Mouse (Mus musculus): ENCODE measurements around the gene Tmem123.

Gene Tmem123

GRCm38 (mm10) chr9:7763614-7764300 is at the start of gene Tmem123:
TSS of gene Tmem123 (plus strand) at chr9:7764041.
- DNase-seq (ENCODE audit: low spot score in 2 of 2), result peak; percentile 93

GRCm38 (mm10) chr9:7714062-7714907 is 49.6 kb upstream of the Tmem123 start:
- DNase-seq (ENCODE audit: low spot score in 2 of 2), result peak; percentile 63 to 67

- no peak for DNase-seq (ENCODE audit: low spot score in 2 of 2)
These were observed 49.0 kb upstream of the Tmem123 start for GRCm38 (mm10) chr9:7714908-7715175.

GRCm38 (mm10) chr9:7721543-7721942 is 42.3 kb upstream of the Tmem123 start:
- DNase-seq (ENCODE audit: low spot score in 2 of 2), result no peak

- no peak for DNase-seq (ENCODE audit: low spot score in 2 of 2)
These were observed 34.8 kb upstream of the Tmem123 start for GRCm38 (mm10) chr9:7728997-7729396.

DNA sequence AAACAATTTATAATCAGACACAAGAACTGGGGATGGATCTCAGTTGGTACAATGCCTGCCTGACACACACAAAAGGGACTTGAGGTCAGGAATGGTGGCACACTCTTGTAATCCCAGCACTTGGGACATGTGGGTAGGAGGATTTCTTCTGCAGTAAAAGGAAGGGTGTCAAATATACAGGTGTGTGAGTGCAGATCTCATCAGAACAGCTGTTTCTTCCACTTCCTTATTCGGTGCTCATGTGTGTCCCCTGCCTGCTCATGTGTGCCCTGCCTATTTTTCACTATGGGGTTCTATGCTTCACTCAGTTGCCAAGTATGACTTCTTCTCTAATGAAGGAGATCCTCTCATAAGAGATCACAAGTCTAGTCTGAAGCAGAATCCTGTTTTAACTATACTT is 21.1 kb upstream of the Tmem123 start:
- DNase-seq (ENCODE audit: low spot score in 2 of 2), result no peak

DNA sequence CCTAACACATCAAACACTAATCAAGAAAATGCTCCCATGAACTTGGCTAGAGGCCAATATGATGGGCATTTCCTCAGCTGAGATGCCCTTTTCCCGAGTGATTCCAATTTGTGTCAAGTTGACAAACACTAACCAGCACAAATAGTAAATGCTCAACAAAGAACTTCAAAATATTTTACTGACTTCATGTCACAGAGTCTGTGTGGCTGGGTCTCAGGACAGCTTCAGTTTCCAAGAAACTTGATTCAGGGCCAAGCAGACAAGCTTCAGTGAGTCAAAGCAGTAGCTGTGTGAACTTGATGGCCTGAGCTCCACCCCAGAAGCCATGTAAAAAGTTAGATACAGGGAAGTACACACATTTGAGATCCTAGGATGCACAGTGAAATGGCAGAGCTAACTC is 19.7 kb upstream of the Tmem123 start:
- DNase-seq (ENCODE audit: low spot score in 2 of 2), result no peak

- no peak for DNase-seq (ENCODE audit: low spot score in 2 of 2)
These were observed 15.0 kb upstream of the Tmem123 start for GRCm38 (mm10) chr9:7748881-7749280.

- DNase-seq (ENCODE audit: low spot score in 2 of 2), result no peak
These were observed 14.3 kb upstream of the Tmem123 start for GRCm38 (mm10) chr9:7749537-7749936.

GRCm38 (mm10) chr9:7755889-7756423 is 7.9 kb upstream of the Tmem123 start:
- no peak for DNase-seq (ENCODE audit: low spot score in 2 of 2)

GRCm38 (mm10) chr9:7761906-7762455 is 1.9 kb upstream of the Tmem123 start:
- DNase-seq (ENCODE audit: low spot score in 2 of 2), result no peak

DNA sequence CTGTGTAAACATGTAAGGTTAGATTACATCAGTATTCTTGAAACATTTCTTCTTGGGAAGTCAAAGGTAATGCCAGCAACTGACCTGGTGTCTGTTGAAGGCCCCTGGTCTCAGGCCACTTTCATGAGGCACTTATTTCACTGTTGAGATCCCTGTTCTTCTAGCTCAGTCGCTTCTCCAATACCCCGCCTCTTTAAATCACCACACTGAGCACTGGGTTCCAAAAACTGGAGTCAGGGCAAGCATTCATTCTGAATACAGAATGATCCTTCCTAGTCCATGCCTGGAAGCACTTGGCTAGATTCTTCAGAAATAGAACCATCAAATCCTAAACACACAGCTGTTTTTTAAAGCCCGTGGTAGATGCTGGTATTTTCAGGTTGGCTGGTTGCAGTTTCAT is 1.1 kb upstream of the Tmem123 start:
- DNase-seq (ENCODE audit: low spot score in 2 of 2), result no peak

GRCm38 (mm10) chr9:7764463-7764871 is 626 bp downstream of the Tmem123 start:
- no peak for DNase-seq (ENCODE audit: low spot score in 2 of 2)

- DNase-seq (ENCODE audit: low spot score in 2 of 2), result no peak
These were observed 1.4 kb downstream of the Tmem123 start for GRCm38 (mm10) chr9:7765236-7765635.

GRCm38 (mm10) chr9:7766582-7766981 is 2.7 kb downstream of the Tmem123 start:
- DNase-seq (ENCODE audit: low spot score in 2 of 2), result no peak

DNA sequence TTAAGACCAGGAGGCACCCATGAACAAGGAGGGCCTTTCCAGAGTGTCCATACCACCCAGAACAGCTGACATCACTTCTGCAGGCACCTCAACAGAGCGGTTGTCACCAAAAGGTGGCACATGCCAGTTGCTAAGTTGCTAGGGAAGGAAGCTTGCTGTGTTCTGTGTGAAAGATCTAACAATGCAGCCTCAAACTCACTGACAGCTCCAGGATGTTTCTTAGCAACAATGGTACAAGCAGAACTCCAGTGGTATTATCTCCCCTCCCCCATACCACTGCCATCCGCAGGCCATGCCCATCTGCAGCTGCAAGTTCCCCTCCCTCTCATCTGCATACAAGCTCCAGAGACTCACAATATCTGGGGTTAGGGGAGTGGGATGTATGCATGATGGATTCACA is 3.7 kb downstream of the Tmem123 start:
- no peak for DNase-seq (ENCODE audit: low spot score in 2 of 2)

DNA sequence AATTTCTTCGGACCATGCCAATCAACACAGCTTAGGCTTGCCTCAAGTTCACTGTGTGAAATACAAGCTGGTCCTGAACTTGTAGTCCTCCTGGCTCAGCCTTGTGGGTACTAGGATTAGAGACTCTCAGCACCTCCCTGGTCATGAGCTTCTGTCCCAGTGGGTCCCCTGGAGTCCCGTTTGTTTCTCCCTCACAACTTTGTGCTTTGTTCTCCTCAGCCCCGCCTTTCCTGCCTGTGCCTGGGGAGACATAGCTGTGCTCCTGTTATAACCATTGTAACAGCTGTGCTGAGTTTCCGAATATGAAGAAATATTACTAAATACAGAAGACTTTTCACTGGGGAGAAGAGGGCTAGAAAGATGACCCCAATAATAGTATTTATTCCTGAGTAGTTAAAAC is 5.2 kb downstream of the Tmem123 start:
- DNase-seq (ENCODE audit: low spot score in 2 of 2), result no peak

DNA sequence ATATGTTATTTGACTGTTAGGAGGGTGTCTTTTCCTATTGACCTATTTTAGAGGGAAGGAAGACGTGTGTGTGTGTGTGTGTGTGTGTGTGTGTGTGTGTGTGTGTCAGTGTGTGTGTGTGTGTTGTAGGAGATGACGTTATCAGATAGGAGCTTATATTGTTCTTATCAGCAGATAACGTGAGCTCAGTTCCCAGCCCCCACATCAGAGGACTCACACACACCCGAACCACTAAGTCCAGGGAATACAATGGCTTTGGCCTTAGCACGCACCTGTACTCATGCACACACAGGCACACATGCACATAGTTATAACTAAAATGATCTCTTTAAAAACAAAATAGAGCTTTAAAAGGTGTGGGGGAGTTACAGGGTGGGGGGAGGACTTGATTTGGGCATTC is 5.7 kb downstream of the Tmem123 start:
- no peak for DNase-seq (ENCODE audit: low spot score in 2 of 2)

DNA sequence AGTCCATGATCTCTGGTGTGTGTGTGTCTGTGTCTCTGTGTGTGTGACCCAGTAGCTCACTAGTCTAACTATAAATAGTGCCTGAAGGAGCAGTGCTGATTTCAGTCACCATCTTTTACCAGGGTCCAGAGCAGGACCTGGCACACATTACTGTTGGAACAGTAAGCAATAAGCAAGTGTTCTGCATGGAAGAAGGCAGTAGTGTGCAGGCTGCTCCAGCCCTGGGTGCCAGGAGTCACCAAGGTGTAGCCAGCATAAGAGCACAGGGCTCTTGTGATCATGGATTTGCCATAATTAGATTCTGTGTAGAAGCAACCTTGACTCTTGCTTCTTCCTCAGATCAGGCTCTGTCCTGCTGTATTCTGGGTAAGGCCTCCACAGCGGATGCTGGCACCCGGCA is 8.5 kb downstream of the Tmem123 start:
- no peak for DNase-seq (ENCODE audit: low spot score in 2 of 2)

DNA sequence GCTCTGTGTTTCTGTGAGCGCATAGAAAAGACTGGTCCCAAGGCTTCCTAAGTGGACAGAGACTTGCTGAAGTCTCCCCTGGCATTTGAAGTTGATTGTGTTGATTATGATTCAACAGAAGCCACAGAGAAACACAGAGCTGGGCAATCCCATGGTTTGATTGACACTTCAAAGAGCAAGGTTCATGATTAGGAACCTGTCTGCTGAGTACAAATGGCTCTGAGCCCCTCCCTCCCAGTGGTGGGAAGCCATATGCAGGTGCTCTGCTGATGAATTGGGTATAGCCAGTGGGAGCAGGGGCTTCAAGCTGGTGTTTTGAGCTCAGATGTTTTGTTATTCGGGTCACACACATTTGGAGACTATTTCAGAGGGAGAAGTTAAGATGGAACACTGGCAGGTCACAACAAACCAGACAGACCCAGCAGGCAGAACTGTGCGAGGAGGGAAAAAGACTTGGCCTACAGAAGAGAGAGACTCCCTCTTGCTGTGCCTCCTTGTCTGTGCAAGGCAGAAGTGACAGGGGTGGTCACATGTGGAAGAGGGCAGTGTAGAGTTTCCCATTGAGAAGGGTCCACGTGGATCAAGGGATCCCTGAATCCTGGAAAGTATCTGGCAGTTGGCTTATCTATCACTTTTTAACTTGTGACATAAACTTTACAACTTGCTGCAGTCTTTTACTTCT is 9.1 kb downstream of the Tmem123 start:
- no peak for DNase-seq (ENCODE audit: low spot score in 2 of 2)

- no peak for DNase-seq (ENCODE audit: low spot score in 2 of 2)
These were observed 9.8 kb downstream of the Tmem123 start for GRCm38 (mm10) chr9:7773686-7774085.

DNA sequence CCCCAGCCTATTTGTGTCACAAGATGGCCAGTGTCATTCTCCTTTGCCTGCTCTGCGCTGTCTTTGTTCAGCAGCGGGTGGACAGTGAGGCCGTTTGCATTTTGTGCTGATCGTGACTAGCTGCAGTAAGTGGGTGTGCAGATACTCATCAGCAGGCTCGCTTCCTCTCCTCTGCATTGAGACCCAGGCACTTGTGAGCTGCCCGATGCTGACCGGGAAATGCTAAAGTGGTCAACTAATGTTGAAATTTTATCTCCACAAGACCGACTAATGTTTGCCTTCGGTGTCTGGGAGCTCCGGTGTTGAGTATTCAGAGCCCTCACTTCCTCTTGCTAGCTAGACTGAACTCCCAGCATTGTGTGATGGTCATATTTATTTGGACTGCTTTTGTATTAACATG is 10.7 kb downstream of the Tmem123 start:
- DNase-seq (ENCODE audit: low spot score in 2 of 2), result no peak

All from right cerebral cortex, adult 2 months (tissue).